Mouse (Mus musculus) CH12.LX (cell line): ENCODE measurements around the gene Intu. TPM values are rescaled to one million over a fixed set of nuclear protein-coding genes. Genes with fewer than 3 reads are reported as not detected.

Experiments used
- DNase-seq: peaks from one replicate; pipeline ENCODE4 v3.0.0-alpha.2; 2013; ENCODE audit errors: extremely low read depth
- H3K27ac ChIP-seq: 2 replicates; pipeline ENCODE4 v1.5.1; 2012; ENCODE audit warnings: low read depth, mild to moderate bottlenecking, control low read depth, moderate library complexity; ENCODE audit not compliant: insufficient read depth
- H3K27me3 ChIP-seq: replicated peaks from 2 replicates; pipeline ENCODE3; 2012; ENCODE audit warnings: inconsistent platforms
- H3K36me3 ChIP-seq, 2 experiments: replicated peaks in 1 of 2; 2 replicates each; pipeline versions ENCODE3 to v1.6.1; 2012; ENCODE audit warnings: inconsistent platforms in 1 of 2, low read length in 1 of 2, mild to moderate bottlenecking in 1 of 2, mixed read lengths in 1 of 2, moderate library complexity in 1 of 2; ENCODE audit not compliant: control insufficient read depth in 1 of 2, insufficient read depth in 1 of 2
- H3K4me1 ChIP-seq, 2 experiments: 2 replicates each; pipeline ENCODE4 v1.6.1; 2012; ENCODE audit warnings: inconsistent platforms in 1 of 2, moderate library complexity in 1 of 2; ENCODE audit not compliant: insufficient read depth in 2 of 2, control insufficient read depth in 1 of 2
- H3K4me2 ChIP-seq: 2 replicates; pipeline ENCODE4 v1.6.1; 2012; ENCODE audit warnings: low read depth, mild to moderate bottlenecking, control low read depth; ENCODE audit not compliant: poor library complexity, insufficient read depth, severe bottlenecking
- H3K4me3 ChIP-seq, 3 experiments: fragments of 150-350 bp in 1 of 3; sonication (generic) in 1 of 3; replicated peaks in 1 of 3; 2 replicates each; pipeline versions ENCODE3 to v1.5.1; 2011 to 2012; ENCODE audit warnings: low read depth in 2 of 3, low read length in 2 of 3, mild to moderate bottlenecking in 2 of 3, moderate library complexity in 2 of 3, control low read depth in 1 of 3, improper control_type of control experiment in 1 of 3, inconsistent platforms in 1 of 3, mixed read lengths in 1 of 3; ENCODE audit not compliant: poor library complexity in 1 of 3
- H3K79me2 ChIP-seq: replicated peaks from 2 replicates; pipeline ENCODE4 v1.6.1; 2012; ENCODE audit warnings: mild to moderate bottlenecking, moderate library complexity; ENCODE audit not compliant: control insufficient read depth, poor library complexity, insufficient read depth, severe bottlenecking; ENCODE audit errors: extremely low read depth
- H3K9ac ChIP-seq: 2 replicates; pipeline ENCODE4 v1.6.1; 2012; ENCODE audit warnings: low read depth, mild to moderate bottlenecking, control low read depth, moderate library complexity; ENCODE audit not compliant: insufficient read depth
- H3K9me3 ChIP-seq: replicated peaks from 2 replicates; pipeline ENCODE3; 2012; ENCODE audit warnings: low read length, inconsistent platforms, mixed read lengths
- BHLHE40 ChIP-seq: IDR thresholded peaks from 2 replicates; pipeline ENCODE4 v1.6.1; 2011; ENCODE audit warnings: mild to moderate bottlenecking, low read depth, low read length, improper control_type of control experiment
- CHD1 ChIP-seq: IDR thresholded peaks from 2 replicates; pipeline ENCODE4 v1.6.1; 2012; ENCODE audit warnings: low read depth, low read length, improper control_type of control experiment, inconsistent platforms
- CHD2 ChIP-seq: IDR thresholded peaks from 2 replicates; pipeline ENCODE4 v1.6.1; 2011; ENCODE audit warnings: low read length, improper control_type of control experiment
- CTCF ChIP-seq, 2 experiments: IDR thresholded peaks in 1 of 2; conservative IDR thresholded peaks in 1 of 2; 2 replicates each; pipeline ENCODE4 v1.5.1; 2011 to 2012; ENCODE audit warnings: low read depth in 2 of 2, low read length in 2 of 2, improper control_type of control experiment in 1 of 2, inconsistent platforms in 1 of 2, mild to moderate bottlenecking in 1 of 2, moderate library complexity in 1 of 2
- ELF1 ChIP-seq: IDR thresholded peaks from 2 replicates; pipeline ENCODE4 v1.6.1; 2014; ENCODE audit warnings: low read depth, mild to moderate bottlenecking, inconsistent platforms, low read length, improper control_type of control experiment
- EP300 ChIP-seq: IDR thresholded peaks from 2 replicates; pipeline ENCODE4 v1.6.1; 2011; ENCODE audit warnings: low read length, improper control_type of control experiment
- ETS1 ChIP-seq: conservative IDR thresholded peaks from 2 replicates; pipeline ENCODE4 v1.6.1; 2012; ENCODE audit warnings: low read depth, mild to moderate bottlenecking, inconsistent platforms, low read length, improper control_type of control experiment, moderate library complexity
- GABPA ChIP-seq: IDR thresholded peaks from 2 replicates; pipeline ENCODE4 v1.6.1; 2012; ENCODE audit warnings: low read depth, low read length, improper control_type of control experiment, inconsistent platforms; ENCODE audit not compliant: insufficient replicate concordance
- HCFC1 ChIP-seq: IDR thresholded peaks from 2 replicates; pipeline ENCODE4 v1.6.1; 2012; ENCODE audit warnings: low read depth, mild to moderate bottlenecking, inconsistent platforms, low read length, improper control_type of control experiment
- IRF4 ChIP-seq: IDR thresholded peaks from 2 replicates; pipeline ENCODE4 v1.6.1; 2014; ENCODE audit warnings: low read depth, mild to moderate bottlenecking, inconsistent platforms, low read length, improper control_type of control experiment
- JUN ChIP-seq: IDR thresholded peaks from 2 replicates; pipeline ENCODE4 v1.6.1; 2011; ENCODE audit warnings: low read depth, mild to moderate bottlenecking, low read length, improper control_type of control experiment, moderate library complexity; ENCODE audit not compliant: insufficient read depth
- JUND ChIP-seq: conservative IDR thresholded peaks from 2 replicates; pipeline ENCODE4 v1.6.1; 2011; ENCODE audit warnings: low read depth, low read length, improper control_type of control experiment
- MAFK ChIP-seq: IDR thresholded peaks from 2 replicates; pipeline ENCODE4 v1.6.1; 2011; ENCODE audit warnings: low read length, improper control_type of control experiment; ENCODE audit not compliant: insufficient replicate concordance
- MAX ChIP-seq: IDR thresholded peaks from 2 replicates; pipeline ENCODE4 v1.6.1; 2011; ENCODE audit warnings: low read length, improper control_type of control experiment
- MAZ ChIP-seq: IDR thresholded peaks from 2 replicates; pipeline ENCODE4 v1.6.1; 2012; ENCODE audit warnings: low read depth, mild to moderate bottlenecking, inconsistent platforms, low read length, improper control_type of control experiment, moderate library complexity
- MEF2A ChIP-seq: IDR thresholded peaks from 2 replicates; pipeline ENCODE4 v1.6.1; 2014; ENCODE audit warnings: low read depth, mild to moderate bottlenecking, inconsistent platforms, low read length, improper control_type of control experiment, borderline replicate concordance
- MXI1 ChIP-seq: IDR thresholded peaks from 2 replicates; pipeline ENCODE4 v1.6.1; 2011; ENCODE audit warnings: mild to moderate bottlenecking, low read depth, low read length, improper control_type of control experiment
- MYC ChIP-seq: IDR thresholded peaks from 2 replicates; pipeline ENCODE4 v1.6.1; 2011; ENCODE audit warnings: low read depth, mild to moderate bottlenecking, improper control_type of control experiment, low read length
- NELFE ChIP-seq: IDR thresholded peaks from 2 replicates; pipeline ENCODE4 v1.6.1; 2011; ENCODE audit warnings: low read depth, low read length, improper control_type of control experiment
- PAX5 ChIP-seq: IDR thresholded peaks from 2 replicates; pipeline ENCODE4 v1.6.1; 2012; ENCODE audit warnings: low read length, inconsistent platforms, mixed read lengths
- POLR2AphosphoS2 ChIP-seq: IDR thresholded peaks from 2 replicates; pipeline ENCODE4 v1.6.1; 2011; ENCODE audit warnings: low read depth, low read length, improper control_type of control experiment
- RCOR1 ChIP-seq: conservative IDR thresholded peaks from 2 replicates; pipeline ENCODE4 v1.6.1; 2012; ENCODE audit warnings: low read depth, mild to moderate bottlenecking, inconsistent platforms, low read length, improper control_type of control experiment
- SIN3A ChIP-seq: IDR thresholded peaks from 2 replicates; pipeline ENCODE4 v1.6.1; 2012; ENCODE audit warnings: low read length, improper control_type of control experiment, inconsistent platforms
- TCF12 ChIP-seq: IDR thresholded peaks from 2 replicates; pipeline ENCODE4 v1.6.1; 2014; ENCODE audit warnings: low read depth, mild to moderate bottlenecking, inconsistent platforms, low read length, improper control_type of control experiment
- UBTF ChIP-seq: IDR thresholded peaks from 2 replicates; pipeline ENCODE4 v1.6.1; 2012; ENCODE audit warnings: low read depth, mild to moderate bottlenecking, inconsistent platforms, low read length, improper control_type of control experiment, moderate library complexity
- USF1 ChIP-seq: IDR thresholded peaks from 2 replicates; pipeline ENCODE4 v1.6.1; 2014; ENCODE audit warnings: low read depth, mild to moderate bottlenecking, inconsistent platforms, low read length, improper control_type of control experiment
- USF2 ChIP-seq: conservative IDR thresholded peaks from 2 replicates; pipeline ENCODE4 v1.6.1; 2011; ENCODE audit warnings: low read depth, low read length, improper control_type of control experiment
- ZC3H11A ChIP-seq: IDR thresholded peaks from 2 replicates; pipeline ENCODE4 v1.6.1; 2012; ENCODE audit warnings: low read depth, mild to moderate bottlenecking, inconsistent platforms, low read length, improper control_type of control experiment
- ZKSCAN1 ChIP-seq: IDR thresholded peaks from 2 replicates; pipeline ENCODE4 v1.6.1; 2012; ENCODE audit warnings: low read depth, inconsistent platforms, low read length, improper control_type of control experiment, borderline replicate concordance
- ZMIZ1 ChIP-seq: IDR thresholded peaks from 2 replicates; pipeline ENCODE4 v1.6.1; 2012; ENCODE audit warnings: low read depth, mild to moderate bottlenecking, inconsistent platforms, low read length, improper control_type of control experiment
- dilution Hi-C: fragments of 300-500 bp; cut with MboI; formaldehyde crosslinking; loops from 2 replicates; pipeline ENCODE4 v1.14.3; 2020; ENCODE audit warnings: low sequenced_read_pairs; ENCODE audit not compliant: extremely low pct_unique_long_range_greater_than_20kb, extremely low pct_ligation_motif_present
- in situ Hi-C: fragments of 300-500 bp; cut with MboI; formaldehyde crosslinking; loops from 3 replicates; pipeline ENCODE4 v1.14.3; 2019; ENCODE audit warnings: low sequenced_read_pairs, low pct_ligation_motif_present, low pct_unique_long_range_greater_than_20kb, mixed read lengths
- polyA plus RNA-seq: library from polyadenylated mRNA; unstranded; fragments of >175 nt; gene quantifications from 2 replicates; pipeline ENCODE4 v1.2.1, GENCODE M21; 2012; ENCODE audit warnings: low read depth; ENCODE audit not compliant: insufficient read length
- total RNA-seq, 2 experiments: library from RNA; depleted of rRNA; stranded (reverse); fragments of 300-350 nt in 1 of 2; fragments of >200 nt in 1 of 2; gene quantifications; 2 replicates each; pipeline ENCODE4 v1.2.3; 2012 to 2014

The Intu gene
- total and polyA plus RNA-seq, 3 experiments: not detected

GRCm38 (mm10) chr3:40530845-40531244, 241 bp upstream of the Intu start:
- Histone ChIP-seq H3K4me3 (no peak overlapping the region), H3K36me3 (no peaks in the 10 kb centered on the region), H3K4me2 (no peak overlapping the region), H3K9ac (no peak overlapping the region), H3K27ac (no peak overlapping the region), H3K9me3 (peaks cover 17% of the 10 kb centered on the region), H3K79me2 (no peaks in the 10 kb centered on the region), H3K27me3 (no peaks in the 10 kb centered on the region), H3K4me1 (peaks cover 12 to 26% of the 10 kb centered on the region in 2 experiments)
- no peak for DNase-seq
- TF ChIP-seq UBTF (no peak), MXI1 (no peak), USF2 (no peak), GABPA (no peak), RCOR1 (no peak), CHD1 (no peak), MAFK (no peak), ETS1 (no peak), NELFE (no peak), MAX (no peak), IRF4 (no peak), ZC3H11A (no peak), SIN3A (no peak), ZMIZ1 (no peak), MYC (no peak), CTCF (conservative IDR thresholded peaks at IDR 0.05 in 1 of 2, IDR thresholded peaks at IDR 0.05 in 1 of 2; ENCODE audit: low read depth in 2 of 2, low read length in 2 of 2) (no peak), PAX5 (no peak), ZKSCAN1 (no peak)
- in situ Hi-C loops: no loop called here
- dilution Hi-C loops: no loop called here

GRCm38 (mm10) chr3:40532256-40532655, 1.2 kb downstream of the Intu start:
- in situ Hi-C loops (no loop called here), dilution Hi-C loops (no loop called here)
- DNase-seq: no peak
- Histone ChIP-seq H3K9ac (no peak overlapping the region), H3K4me2 (no peak overlapping the region), H3K4me1 (peaks cover 12 to 26% of the 10 kb centered on the region in 2 experiments), H3K79me2 (no peaks in the 10 kb centered on the region), H3K27me3 (no peaks in the 10 kb centered on the region), H3K9me3 (peaks cover 17% of the 10 kb centered on the region), H3K27ac (no peak overlapping the region), H3K4me3 (no peak overlapping the region), H3K36me3 (no peaks in the 10 kb centered on the region)
- TF ChIP-seq USF1 (no peak), CTCF (conservative IDR thresholded peaks at IDR 0.05 in 1 of 2, IDR thresholded peaks at IDR 0.05 in 1 of 2; ENCODE audit: low read depth in 2 of 2, low read length in 2 of 2) (no peak), HCFC1 (no peak), BHLHE40 (no peak), MAX (no peak), ZC3H11A (no peak), MYC (no peak), ZKSCAN1 (no peak), MXI1 (no peak), EP300 (no peak), POLR2AphosphoS2 (no peak), UBTF (no peak), TCF12 (no peak), RCOR1 (no peak), MEF2A (no peak), MAZ (no peak), CHD2 (no peak), JUND (no peak), ELF1 (no peak), JUN (no peak)
